Mouse (Mus musculus): ENCODE results near the gene Eef1akmt4. TPM values are rescaled to one million over a fixed set of nuclear protein-coding genes. Genes with fewer than 3 reads are reported as not detected.
"Not testable (repeated sequence)": the region's sequence is repeated elsewhere in the genome, so short reads cannot be mapped to it uniquely, and the experiment has no call there.

The Eef1akmt4 gene
- polyA plus RNA-seq, 1 experiment: 5.1 TPM

- Histone ChIP-seq H3K27ac (ENCODE audit: control insufficient read depth, insufficient read depth, low read depth, low read length) (peak within 1 kb of the TSS; percentile 90), H3K27me3 (ENCODE audit: control insufficient read depth, insufficient read depth, low read length) (no peaks in the 10 kb centered on the region), H3K36me3 (ENCODE audit: control insufficient read depth, insufficient read depth, low read length) (no peaks in the 10 kb centered on the region; the same call in none of the 2 replicates), H3K4me3 (ENCODE audit: control insufficient read depth, low read depth, low read length) (peak within 1 kb of the TSS; percentile 94), H3K4me1 (ENCODE audit: control insufficient read depth, insufficient read depth, low read length) (no peaks in the 10 kb centered on the region; the same call in 1 of the 2 replicates)
- TF ChIP-seq POLR2A (IDR thresholded peaks at IDR 0.05; ENCODE audit: control insufficient read depth, low read depth, low read length) (peak; percentile 98), CTCF (IDR thresholded peaks at IDR 0.05; ENCODE audit: control insufficient read depth, insufficient read depth, insufficient replicate concordance, low read depth, low read length) (no peak)
These were observed 39.9 kb downstream of the Eef1akmt4 start, which contains the start of gene Psmd2 for GRCm38 (mm10) chr16:20651076-20651946. Gene Psmd2, plus strand, starts transcription at chr16:20651652.

DNA sequence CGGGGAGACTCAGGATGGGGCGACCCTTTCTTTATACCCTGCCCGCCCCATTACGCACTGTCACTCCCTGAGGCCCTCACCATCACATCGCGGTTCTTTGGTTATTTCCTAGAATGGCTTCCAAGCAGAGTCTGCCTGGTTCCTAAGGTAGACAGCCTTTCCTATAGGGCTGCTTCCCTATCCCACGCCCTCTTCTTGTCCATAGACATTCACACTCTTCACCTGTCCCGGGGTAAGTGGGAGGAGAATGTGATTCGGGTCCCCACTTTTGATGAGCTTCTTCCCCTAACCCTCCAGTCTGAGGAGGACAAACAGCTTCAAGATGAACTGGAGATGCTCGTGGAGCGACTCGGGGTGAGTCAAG lies 40.5 kb downstream of the Eef1akmt4 start:
- H3K36me3 ChIP-seq (ENCODE audit: control insufficient read depth, insufficient read depth, low read length): no peaks in the 10 kb centered on the region; the same call in none of the 2 replicates
- H3K4me1 ChIP-seq (ENCODE audit: control insufficient read depth, insufficient read depth, low read length): no peaks in the 10 kb centered on the region; the same call in 1 of the 2 replicates
- H3K4me3 ChIP-seq (ENCODE audit: control insufficient read depth, low read depth, low read length): peak overlapping the region; percentile 94
- no peaks in the 10 kb centered on the region for H3K27me3 ChIP-seq (ENCODE audit: control insufficient read depth, insufficient read depth, low read length)
- TF ChIP-seq POLR2A (IDR thresholded peaks at IDR 0.05; ENCODE audit: control insufficient read depth, low read depth, low read length) (no peak), CTCF (IDR thresholded peaks at IDR 0.05; ENCODE audit: control insufficient read depth, insufficient read depth, insufficient replicate concordance, low read depth, low read length) (no peak)
- peak overlapping the region; percentile 74 for H3K27ac ChIP-seq (ENCODE audit: control insufficient read depth, insufficient read depth, low read depth, low read length)

DNA sequence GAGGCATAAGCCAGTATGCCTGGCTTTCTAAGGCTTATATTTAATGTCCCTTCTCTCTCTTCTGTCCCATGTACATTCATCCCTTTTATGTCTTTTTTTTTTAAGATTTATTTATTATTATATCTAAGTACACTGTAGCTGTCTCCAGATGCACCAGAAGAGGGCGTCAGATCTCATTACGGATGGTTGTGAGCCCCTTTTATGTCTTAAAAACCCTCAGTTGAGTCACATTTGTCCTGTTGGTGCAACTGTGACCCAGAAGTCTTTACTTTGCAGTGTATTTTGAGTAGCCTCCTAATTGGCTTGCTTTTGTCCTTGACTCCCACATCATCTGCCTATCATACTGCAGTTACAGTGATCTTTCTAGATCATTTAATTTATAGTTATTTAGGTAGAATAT lies 41.9 kb downstream of the Eef1akmt4 start:
- no peak for TF ChIP-seq CTCF (IDR thresholded peaks at IDR 0.05; ENCODE audit: control insufficient read depth, insufficient read depth, insufficient replicate concordance, low read depth, low read length)
- TF ChIP-seq POLR2A (IDR thresholded peaks at IDR 0.05; ENCODE audit: control insufficient read depth, low read depth, low read length): no peak
- Histone ChIP-seq H3K4me3 (ENCODE audit: control insufficient read depth, low read depth, low read length) (no peak overlapping the region), H3K36me3 (ENCODE audit: control insufficient read depth, insufficient read depth, low read length) (peaks cover 2% of the 10 kb centered on the region), H3K4me1 (ENCODE audit: control insufficient read depth, insufficient read depth, low read length) (no peaks in the 10 kb centered on the region; the same call in 1 of the 2 replicates), H3K27ac (ENCODE audit: control insufficient read depth, insufficient read depth, low read depth, low read length) (no peak overlapping the region), H3K27me3 (ENCODE audit: control insufficient read depth, insufficient read depth, low read length) (no peaks in the 10 kb centered on the region)

DNA sequence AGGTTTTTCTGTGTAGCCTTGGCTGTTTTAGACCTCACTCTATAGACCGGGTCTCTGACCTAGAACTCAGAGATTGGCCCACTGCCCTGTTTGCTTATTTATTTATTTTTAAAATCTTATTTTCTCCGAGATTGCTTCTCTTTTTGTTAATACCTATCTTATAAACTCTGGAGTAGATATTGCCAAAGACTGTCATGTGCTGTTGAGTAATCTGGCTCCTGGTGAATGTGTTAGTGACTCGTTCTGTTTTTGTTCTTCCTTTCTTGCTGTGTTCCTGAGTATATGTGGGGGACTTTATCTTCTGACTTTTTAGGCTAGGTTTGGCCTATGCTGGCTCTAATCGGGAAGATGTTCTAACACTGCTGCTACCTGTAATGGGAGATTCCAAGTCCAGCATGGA lies 46.3 kb downstream of the Eef1akmt4 start:
- H3K4me3 ChIP-seq (ENCODE audit: control insufficient read depth, low read depth, low read length): no peak overlapping the region
- no peaks in the 10 kb centered on the region for H3K27me3 ChIP-seq (ENCODE audit: control insufficient read depth, insufficient read depth, low read length)
- TF ChIP-seq CTCF (IDR thresholded peaks at IDR 0.05; ENCODE audit: control insufficient read depth, insufficient read depth, insufficient replicate concordance, low read depth, low read length): no peak
- TF ChIP-seq POLR2A (IDR thresholded peaks at IDR 0.05; ENCODE audit: control insufficient read depth, low read depth, low read length): no peak
- H3K36me3 ChIP-seq (ENCODE audit: control insufficient read depth, insufficient read depth, low read length): peaks cover 2% of the 10 kb centered on the region
- H3K27ac ChIP-seq (ENCODE audit: control insufficient read depth, insufficient read depth, low read depth, low read length): no peak overlapping the region
- no peaks in the 10 kb centered on the region for H3K4me1 ChIP-seq (ENCODE audit: control insufficient read depth, insufficient read depth, low read length)

GRCm38 (mm10) chr16:20668013-20668412 lies 56.6 kb downstream of the Eef1akmt4 start, which contains the start of gene Eif4g1:
Gene Eif4g1, plus strand, starts transcription at chr16:20668313.
- H3K4me3 ChIP-seq (ENCODE audit: control insufficient read depth, low read depth, low read length); H3K36me3 ChIP-seq (ENCODE audit: control insufficient read depth, insufficient read depth, low read length); H3K4me1 ChIP-seq (ENCODE audit: control insufficient read depth, insufficient read depth, low read length); H3K27ac ChIP-seq (ENCODE audit: control insufficient read depth, insufficient read depth, low read depth, low read length); H3K27me3 ChIP-seq (ENCODE audit: control insufficient read depth, insufficient read depth, low read length): not testable (repeated sequence)

Other genes with a start within 250 kb of the Eef1akmt4 start
- 16.6 and 19.8 TPM in 2 replicates for gene Abcc5, start 185.2 kb upstream of the Eef1akmt4 start, polyA plus RNA-seq (2012; rRNA removed)
- gene Eif2b5, start 112.8 kb upstream of the Eef1akmt4 start, polyA plus RNA-seq (2012; rRNA removed): 38.7 and 41.8 TPM in 2 replicates
- gene Dvl3, start 94.6 kb upstream of the Eef1akmt4 start, polyA plus RNA-seq (2012; rRNA removed): 10.2 and 11.6 TPM in 2 replicates
- 112 and 119 TPM in 2 replicates for gene Ap2m1, start 76.1 kb upstream of the Eef1akmt4 start, polyA plus RNA-seq (2012; rRNA removed)
- 77.2 and 83.0 TPM in 2 replicates for gene Abcf3, start 63.0 kb upstream of the Eef1akmt4 start, polyA plus RNA-seq (2012; rRNA removed)
- 0.09 and 0.13 TPM in 2 replicates for gene Vwa5b2, start 22.1 kb upstream of the Eef1akmt4 start, polyA plus RNA-seq (2012; rRNA removed)
- gene Gm49333, start within 50 bp of the Eef1akmt4 start, polyA plus RNA-seq (2012; rRNA removed): 0.11 and 0.15 TPM in 2 replicates
- gene Alg3, start 142 bp downstream of the Eef1akmt4 start, polyA plus RNA-seq (2012; rRNA removed): 18.8 and 22.5 TPM in 2 replicates
- 21.5 and 22.1 TPM in 2 replicates for gene Camk2n2, start 9.7 kb downstream of the Eef1akmt4 start, polyA plus RNA-seq (2012; rRNA removed)
- 0.35 and 0.41 TPM in 2 replicates for gene Ece2, start 18.2 kb downstream of the Eef1akmt4 start, polyA plus RNA-seq (2012; rRNA removed)
- 241 and 287 TPM in 2 replicates for gene Psmd2, start 40.1 kb downstream of the Eef1akmt4 start, polyA plus RNA-seq (2012; rRNA removed)
- 251 and 267 TPM in 2 replicates for gene Eif4g1, start 56.7 kb downstream of the Eef1akmt4 start, polyA plus RNA-seq (2012; rRNA removed)
- gene Fam131a, start 81.6 kb downstream of the Eef1akmt4 start, polyA plus RNA-seq (2012; rRNA removed): 102 and 116 TPM in 2 replicates
- 10.1 and 11.0 TPM in 2 replicates for gene Polr2h, start 106.1 kb downstream of the Eef1akmt4 start, polyA plus RNA-seq (2012; rRNA removed)
- 68.6 and 77.2 TPM in 2 replicates for gene Clcn2, start 106.2 kb downstream of the Eef1akmt4 start, polyA plus RNA-seq (2012; rRNA removed)
- gene Chrd, start 121.5 kb downstream of the Eef1akmt4 start, polyA plus RNA-seq (2012; rRNA removed): 1.6 and 2.9 TPM in 2 replicates
- gene Thpo, start 122.9 kb downstream of the Eef1akmt4 start, polyA plus RNA-seq (2012; rRNA removed): 0.22 and 0.53 TPM in 2 replicates

Measured in testis, adult 2 months (tissue).